Mouse (Mus musculus): ENCODE data around the gene Gm11634.

- no peak for TF ChIP-seq CTCF (conservative IDR thresholded peaks at IDR 0.05; ENCODE audit: low read length)
- TF ChIP-seq POU5F1 (IDR thresholded peaks at IDR 0.05; ENCODE audit: borderline replicate concordance, low read length), result no peak
- TF ChIP-seq NANOG (IDR thresholded peaks at IDR 0.05; ENCODE audit: borderline replicate concordance, low read length), result no peak
Measured at GRCm38 (mm10) chr11:101614116-101614515, 15.1 kb upstream of the Gm11634 start.
